Mouse (Mus musculus) cerebellum, adult 2 months (tissue): ENCODE measurements at regions not wholly inside any gene's neighbourhood (a gene's known extent, or its start where the extent isn't known, plus 50 kb on each side); places are given as distances from the start of the nearest gene placed in this dataset.

ENCODE experiments used
- CTCF ChIP-seq: fragments of 200-500 bp; IDR thresholded peaks from 2 replicates; pipeline ENCODE4 v1.5.1; 2011; ENCODE audit warnings: low read depth, mild to moderate bottlenecking, control low read depth, low read length, moderate library complexity, borderline replicate concordance; ENCODE audit not compliant: insufficient read depth
- POLR2A ChIP-seq: fragments of 200-500 bp; IDR thresholded peaks from 2 replicates; pipeline ENCODE4 v1.6.1; 2011; ENCODE audit warnings: low read length, control low read depth, borderline replicate concordance; ENCODE audit not compliant: insufficient read depth

- TF ChIP-seq CTCF (no peak), POLR2A (no peak)
Measured at GRCm38 (mm10) chr4:95233034-95233433, 181.0 kb upstream of the Jun start.
